Mouse (Mus musculus) brain, embryonic 18.5 days (tissue): ENCODE measurements around the gene Hist2h4.
"Not testable (repeated sequence)": the region's sequence is repeated elsewhere in the genome, so short reads cannot be mapped to it uniquely, and the experiment has no call there.

Experiments
- DNase-seq: peaks from one replicate; pipeline ENCODE4 v3.0.0-alpha.2; 2012; ENCODE audit warnings: low read depth, low spot score

The Hist2h4 gene

DNA sequence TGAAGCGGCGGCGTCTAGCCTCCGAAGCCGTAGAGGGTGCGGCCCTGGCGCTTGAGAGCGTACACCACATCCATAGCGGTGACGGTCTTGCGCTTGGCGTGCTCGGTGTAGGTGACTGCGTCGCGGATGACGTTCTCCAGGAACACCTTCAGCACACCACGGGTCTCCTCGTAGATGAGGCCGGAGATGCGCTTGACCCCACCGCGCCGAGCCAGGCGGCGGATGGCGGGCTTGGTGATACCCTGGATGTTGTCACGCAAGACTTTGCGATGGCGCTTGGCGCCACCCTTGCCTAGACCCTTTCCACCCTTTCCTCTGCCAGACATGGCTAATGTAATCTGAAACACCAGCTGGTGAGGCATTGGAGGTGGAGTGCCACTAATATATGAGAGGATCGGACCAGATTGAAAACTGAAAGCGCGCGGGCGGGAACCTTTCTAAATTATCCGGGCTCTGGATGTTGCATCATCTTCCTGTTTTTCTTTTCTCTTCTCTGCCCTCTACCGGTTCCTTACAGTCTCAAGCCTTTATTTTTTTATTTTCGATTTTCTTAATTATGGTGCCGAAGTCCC, at the start of gene Hist2h4:
Gene Hist2h4, minus strand, starts transcription at position 333 of the 572 bp plus-strand sequence.
- peak; percentile 93 for DNase-seq

- no peak for DNase-seq
These were observed 49.4 kb upstream of the Hist2h4 start for GRCm38 (mm10) chr3:96312341-96313098.

- no peak for DNase-seq
These were observed 46.3 kb upstream of the Hist2h4 start for GRCm38 (mm10) chr3:96309441-96309840.

DNA sequence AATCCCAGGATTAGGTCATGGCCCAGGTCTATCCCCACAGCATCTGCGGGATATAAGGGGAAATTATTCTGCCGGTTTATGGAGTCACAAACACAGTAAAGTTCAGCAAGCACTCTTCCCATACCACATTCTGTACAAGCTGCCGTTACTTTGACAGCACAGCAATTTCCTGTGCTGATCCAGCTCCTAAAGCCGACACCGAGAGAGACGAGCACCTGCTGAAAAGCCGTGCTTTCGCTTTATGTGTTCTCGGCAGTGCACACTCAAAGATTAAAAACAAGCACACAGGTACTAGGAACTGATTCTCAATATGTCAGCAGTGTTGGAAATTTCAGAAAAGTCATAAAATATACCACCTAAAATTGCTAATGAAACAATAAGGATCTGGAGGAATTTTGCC, 43.4 kb upstream of the Hist2h4 start:
- no peak for DNase-seq

DNA sequence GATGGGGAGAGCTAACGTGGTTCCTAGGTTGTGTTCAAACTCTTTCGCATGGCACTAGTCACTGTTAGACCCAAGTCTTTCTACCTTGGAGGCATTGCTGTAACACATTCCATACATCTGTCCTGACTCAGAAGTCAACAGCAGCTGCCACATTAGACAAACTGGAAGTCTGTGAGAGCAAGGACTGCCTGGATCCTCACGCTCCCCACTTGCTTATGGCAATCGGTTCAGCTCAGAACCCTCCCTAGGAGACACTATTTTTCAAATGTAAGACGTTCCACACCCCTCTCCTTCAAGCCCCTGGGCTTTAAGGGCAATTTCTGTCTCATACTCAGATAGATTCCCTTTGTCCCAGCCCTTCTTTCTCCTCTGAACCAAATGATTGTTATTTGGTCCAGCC, 39.0 kb upstream of the Hist2h4 start:
- DNase-seq: no peak

GRCm38 (mm10) chr3:96300706-96301529, 37.8 kb upstream of the Hist2h4 start:
- no peak for DNase-seq

- DNase-seq: no peak
These were observed 36.5 kb upstream of the Hist2h4 start for GRCm38 (mm10) chr3:96299562-96299961.

- DNase-seq: no peak
These were observed 35.2 kb upstream of the Hist2h4 start for GRCm38 (mm10) chr3:96298360-96298759.

DNA sequence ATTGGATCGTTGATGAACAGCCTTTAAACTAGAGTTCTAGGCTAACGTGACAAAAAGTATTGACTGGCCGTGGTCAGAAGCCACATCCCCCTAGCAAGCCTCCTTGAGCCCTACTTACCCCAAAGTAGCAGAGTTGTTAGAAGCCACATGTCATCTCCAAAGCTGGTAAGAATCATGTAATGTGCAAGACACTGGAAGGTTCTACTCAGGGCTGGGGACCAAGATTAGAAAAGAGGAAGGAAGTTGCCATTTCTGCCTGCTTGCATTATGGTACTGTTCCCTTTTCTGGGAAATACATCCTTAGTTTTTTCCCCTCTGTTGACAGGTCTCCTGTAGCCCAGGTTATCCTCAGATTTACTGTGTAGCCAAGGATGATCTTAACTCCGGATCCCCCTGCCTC, 30.7 kb upstream of the Hist2h4 start, which contains the start of gene Fcgr1:
Gene Fcgr1, minus strand, starts transcription at position 183 of the 400 bp plus-strand sequence.
- no peak for DNase-seq

- DNase-seq: no peak
These were observed 30.3 kb upstream of the Hist2h4 start for GRCm38 (mm10) chr3:96293368-96293767.

- no peak for DNase-seq
These were observed 29.5 kb upstream of the Hist2h4 start for GRCm38 (mm10) chr3:96292641-96293040.

GRCm38 (mm10) chr3:96290727-96291126, 27.6 kb upstream of the Hist2h4 start:
- DNase-seq: not testable (repeated sequence)

DNA sequence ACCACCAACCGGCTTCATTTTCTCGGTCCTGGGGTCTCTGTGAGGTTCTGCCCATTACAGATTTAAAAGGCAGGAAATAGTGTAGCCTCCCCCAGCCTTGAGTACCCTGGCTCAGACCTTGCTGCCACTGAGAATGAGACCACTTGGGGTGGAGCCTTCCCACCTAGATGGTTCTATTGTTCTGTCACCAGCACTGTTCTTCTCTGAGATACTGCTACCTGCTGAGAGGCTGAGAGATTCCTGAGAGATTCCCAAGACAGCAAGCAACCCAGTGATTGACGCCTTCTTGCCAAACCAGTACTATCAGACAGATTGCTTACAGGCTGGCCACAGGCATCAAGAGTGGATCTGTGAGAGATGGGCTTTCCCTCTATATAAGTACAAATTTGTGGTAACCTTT, 26.1 kb upstream of the Hist2h4 start:
- no peak for DNase-seq

- DNase-seq: not testable (repeated sequence)
These were observed 24.2 kb upstream of the Hist2h4 start for GRCm38 (mm10) chr3:96287334-96287733.

GRCm38 (mm10) chr3:96284457-96284856, 21.3 kb upstream of the Hist2h4 start:
- DNase-seq: no peak

DNA sequence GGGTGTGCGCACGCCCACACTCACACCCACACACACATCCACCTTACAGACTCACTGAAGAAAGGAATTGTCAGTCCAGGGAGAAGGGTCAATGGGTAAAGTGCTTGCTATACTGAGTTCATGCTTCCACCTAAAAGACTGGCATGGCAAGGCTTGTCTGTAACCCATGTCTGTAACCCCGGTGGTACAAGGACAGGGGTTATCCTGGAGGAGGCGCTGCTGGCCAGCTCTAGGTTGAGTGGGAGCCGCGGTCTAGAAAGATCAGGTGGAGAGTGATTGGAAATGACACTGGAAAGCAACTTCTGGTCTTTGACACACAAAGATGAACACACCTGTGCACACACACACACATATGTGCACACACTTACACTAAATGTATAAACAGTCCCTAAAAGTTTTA, 17.5 kb upstream of the Hist2h4 start:
- DNase-seq: no peak

DNA sequence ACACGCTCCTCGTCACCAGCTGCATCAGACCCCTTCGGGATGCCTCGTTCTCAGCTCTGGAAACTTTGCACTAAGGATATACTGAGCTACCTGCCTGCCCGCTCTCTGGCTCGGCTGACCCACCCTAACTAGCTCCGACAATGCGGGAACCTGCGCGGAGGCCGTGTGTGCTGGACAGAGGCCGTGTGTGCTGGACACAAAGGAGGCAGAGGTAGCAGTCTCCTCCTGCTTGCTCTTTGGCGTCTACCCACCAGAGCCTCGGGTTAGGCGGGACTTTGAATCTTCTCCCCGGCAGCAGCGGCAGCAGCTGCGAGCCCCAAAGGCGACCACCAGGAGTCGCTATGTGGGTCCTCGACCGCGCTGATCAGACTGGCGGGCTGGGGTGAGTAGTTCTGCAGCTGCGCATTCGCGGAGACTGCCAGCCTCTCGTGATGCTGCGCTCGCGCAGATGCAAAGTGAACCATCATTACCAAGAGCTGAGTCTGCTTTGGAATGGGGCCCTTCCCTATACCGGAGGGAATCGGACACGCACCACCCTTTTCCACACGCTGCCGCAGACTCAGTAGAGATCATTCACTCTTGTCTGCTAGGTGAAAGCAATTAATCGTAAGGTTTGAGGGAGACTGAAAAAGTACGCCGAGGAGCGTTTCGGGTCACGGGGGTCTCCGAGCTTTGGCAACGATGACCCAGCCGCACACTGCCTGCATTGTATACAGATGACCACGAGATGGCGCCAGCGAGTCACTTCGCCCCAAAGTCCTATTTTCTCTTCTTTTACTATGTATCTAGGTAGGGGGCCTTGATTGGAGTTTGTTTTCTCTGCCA, 14.9 kb upstream of the Hist2h4 start:
- DNase-seq: peak; percentile 81

DNA sequence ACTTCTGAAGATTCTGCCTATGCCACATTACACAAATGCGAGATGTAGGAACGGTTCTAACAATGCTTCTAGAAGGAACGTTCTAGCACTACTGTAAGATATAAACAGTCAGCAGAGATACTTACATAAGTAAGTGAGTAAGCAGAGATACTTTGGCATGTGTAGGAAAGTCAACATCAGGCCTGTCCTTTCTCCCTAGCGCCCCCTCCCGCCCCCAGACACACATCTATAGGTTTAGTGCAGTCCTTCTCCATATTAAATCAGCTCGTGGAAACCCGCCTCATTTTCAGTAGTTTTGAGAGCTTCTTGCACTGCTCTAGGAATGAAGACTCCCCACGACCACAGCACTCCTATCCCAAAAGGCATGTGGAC, 14.3 kb upstream of the Hist2h4 start:
- no peak for DNase-seq

- no peak for DNase-seq
These were observed 10.7 kb upstream of the Hist2h4 start for GRCm38 (mm10) chr3:96273591-96274465.
